Mouse (Mus musculus): ENCODE results near the gene Prex1.
"Not testable (repeated sequence)": the region's sequence is repeated elsewhere in the genome, so short reads cannot be mapped to it uniquely, and the experiment has no call there.

DNA sequence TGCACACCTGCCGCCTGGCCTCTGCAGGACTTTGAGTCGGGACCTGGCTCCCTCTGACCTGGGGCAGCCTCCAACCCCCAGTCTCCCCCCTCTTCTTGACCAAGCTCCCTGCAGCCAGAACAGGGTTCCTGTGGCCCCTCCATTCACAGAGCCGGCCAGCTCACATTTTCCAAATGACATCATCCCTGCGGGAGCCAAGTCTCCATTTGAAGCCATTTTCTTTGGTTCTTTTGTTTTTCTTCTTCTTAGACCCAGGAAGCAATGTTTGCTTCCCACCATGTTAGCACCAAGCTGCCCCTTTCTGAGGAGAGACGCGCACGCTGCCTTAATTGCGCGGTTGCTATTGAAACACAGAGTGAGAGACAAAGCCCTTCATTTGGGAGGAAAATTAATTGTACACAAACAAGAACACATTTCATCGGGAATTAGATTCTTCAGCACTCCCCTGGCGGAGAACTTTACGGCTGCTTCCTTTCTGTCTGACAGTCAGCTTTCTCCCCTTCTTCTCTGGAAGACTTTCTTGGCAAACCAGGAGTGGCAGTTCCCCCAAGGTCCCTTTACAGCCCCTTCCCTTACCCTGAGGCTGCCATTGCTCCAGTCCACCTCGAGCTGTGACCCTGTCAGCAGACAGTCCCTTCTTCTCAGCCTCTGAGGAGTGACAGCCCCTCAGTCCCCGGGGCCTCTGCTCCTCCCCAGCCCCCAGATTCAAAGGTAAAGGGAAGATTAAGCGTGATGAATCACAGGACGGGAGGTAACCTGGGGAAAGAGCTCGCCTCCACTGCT, 196.0 kb downstream of the Prex1 start:
- TF ChIP-seq CTCF (IDR thresholded peaks at IDR 0.05; ENCODE audit: low read depth, low read length); POLR2AphosphoS5 (IDR thresholded peaks at IDR 0.05; ENCODE audit: insufficient replicate concordance, low read depth, low read length); GATA2 (IDR thresholded peaks at IDR 0.05; ENCODE audit: borderline replicate concordance, low read depth, low read length): not testable (repeated sequence)
